Mouse (Mus musculus): Measurements from ENCODE around the gene Btn2a2. TPM values are rescaled to one million over a fixed set of nuclear protein-coding genes. Genes with fewer than 3 reads are reported as not detected.

The Btn2a2 gene
- polyA plus RNA-seq, 1 experiment from 2014 or later = 0.40 TPM

DNA sequence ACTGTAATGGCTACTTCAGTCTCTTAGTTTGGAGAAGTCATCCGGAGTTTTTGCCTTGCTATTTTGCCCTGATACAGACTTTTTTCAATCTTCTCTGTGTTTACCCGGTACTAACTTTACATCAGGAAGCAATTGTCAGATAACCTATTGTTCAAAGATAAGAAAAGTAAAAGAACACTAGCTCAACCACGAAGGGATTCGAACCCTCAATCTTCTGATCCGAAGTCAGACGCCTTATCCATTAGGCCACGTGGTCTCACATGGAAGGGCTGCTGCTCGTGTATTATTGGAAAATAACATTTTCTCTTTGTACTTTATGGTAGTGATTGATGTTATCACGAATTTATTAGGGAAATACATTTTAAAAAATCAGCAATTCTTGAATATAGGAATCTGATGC lies 15.1 kb upstream of the Btn2a2 start:
- no peak overlapping the region for H3K9ac ChIP-seq (ENCODE audit: low read depth, low read length)
- peak overlapping the region; percentile 23 for H3K4me2 ChIP-seq (ENCODE audit: low read depth, low read length)
- no peaks in the 10 kb centered on the region for H3K36me3 ChIP-seq (ENCODE audit: control insufficient read depth, insufficient read depth, low read length)
- WGBS = 1% methylated on average over 9 of the region's 9 CpGs
- ATAC-seq (ENCODE audit: low read depth) (no peak), DNase-seq (ENCODE audit: low spot score) (peak; percentile 68)
- H3K27ac ChIP-seq (replicated peaks; ENCODE audit: low read depth, low read length) = no peak overlapping the region
- no peaks in the 10 kb centered on the region for H3K27me3 ChIP-seq (replicated peaks; ENCODE audit: control insufficient read depth, insufficient read depth, low read length)
- H3K4me3 ChIP-seq (ENCODE audit: low read depth, low read length) = no peak overlapping the region
- no peaks in the 10 kb centered on the region for H3K9me3 ChIP-seq (ENCODE audit: control insufficient read depth, low read length)
- H3K4me1 ChIP-seq (ENCODE audit: control insufficient read depth, insufficient read depth, low read length) = peaks cover 15% of the 10 kb centered on the region

DNA sequence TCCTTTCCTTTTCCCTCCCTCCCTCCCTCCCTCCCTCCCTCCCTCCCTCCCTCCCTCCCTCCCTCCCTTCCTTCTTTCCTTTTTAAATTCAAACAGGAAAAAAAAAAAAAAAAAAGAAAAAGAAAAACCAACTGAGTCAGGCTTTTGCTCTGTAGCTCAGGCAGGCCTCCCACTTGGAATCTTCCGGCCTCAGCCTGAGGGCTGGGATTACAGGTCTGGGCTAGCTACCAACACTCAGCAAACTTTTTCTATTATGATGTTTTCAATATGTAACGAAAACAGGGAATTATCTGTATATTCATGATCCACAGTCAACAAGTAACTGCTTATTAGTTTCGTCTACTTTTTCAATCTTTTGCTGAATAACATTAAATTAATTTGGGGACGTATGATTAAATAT lies 14.3 kb upstream of the Btn2a2 start:
- H3K27me3 ChIP-seq (replicated peaks; ENCODE audit: control insufficient read depth, insufficient read depth, low read length) = no peaks in the 10 kb centered on the region
- H3K4me2 ChIP-seq (ENCODE audit: low read depth, low read length) = no peak overlapping the region
- 31% methylated on average over 4 of the region's 4 CpGs for WGBS
- H3K36me3 ChIP-seq (ENCODE audit: control insufficient read depth, insufficient read depth, low read length) = no peaks in the 10 kb centered on the region
- H3K4me3 ChIP-seq (ENCODE audit: low read depth, low read length) = no peak overlapping the region
- H3K9ac ChIP-seq (ENCODE audit: low read depth, low read length) = no peak overlapping the region
- no peaks in the 10 kb centered on the region for H3K9me3 ChIP-seq (ENCODE audit: control insufficient read depth, low read length)
- peaks cover 15% of the 10 kb centered on the region for H3K4me1 ChIP-seq (ENCODE audit: control insufficient read depth, insufficient read depth, low read length)
- H3K27ac ChIP-seq (replicated peaks; ENCODE audit: low read depth, low read length) = no peak overlapping the region
- ATAC-seq (ENCODE audit: low read depth) (no peak), DNase-seq (ENCODE audit: low spot score) (no peak)

DNA sequence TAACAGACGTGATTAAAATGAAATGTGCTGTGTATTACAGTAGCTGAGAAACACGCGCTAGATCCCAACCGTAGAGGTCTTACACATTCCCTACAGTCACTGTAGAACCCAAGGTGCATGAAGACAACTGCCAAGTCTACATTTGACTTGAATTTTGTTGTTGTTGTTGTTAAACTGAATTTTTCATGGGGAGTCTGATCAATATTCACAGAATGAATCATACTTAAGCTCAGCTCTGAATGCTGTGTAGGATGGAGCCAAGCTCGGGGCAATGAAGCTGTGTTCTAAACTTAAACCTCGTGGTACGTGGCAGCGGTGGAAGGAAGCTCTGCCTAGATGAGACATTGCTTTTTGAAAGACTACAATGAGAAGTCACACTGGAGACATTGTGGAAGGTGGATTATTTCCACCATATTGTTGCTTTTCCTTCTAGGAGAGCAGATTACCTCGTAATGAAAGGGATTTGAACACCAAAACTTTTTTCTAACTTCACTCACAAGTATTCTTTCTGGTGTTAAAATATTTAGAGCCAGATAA lies 13.4 kb upstream of the Btn2a2 start:
- Histone ChIP-seq H3K4me3 (ENCODE audit: low read depth, low read length) (0 out of 2 replicates have a peak overlapping the region, but pooled peaks have one; percentile 15), H3K4me2 (ENCODE audit: low read depth, low read length) (peak overlapping the region; percentile 43)
- no peak for DNase-seq (ENCODE audit: low spot score)

DNA sequence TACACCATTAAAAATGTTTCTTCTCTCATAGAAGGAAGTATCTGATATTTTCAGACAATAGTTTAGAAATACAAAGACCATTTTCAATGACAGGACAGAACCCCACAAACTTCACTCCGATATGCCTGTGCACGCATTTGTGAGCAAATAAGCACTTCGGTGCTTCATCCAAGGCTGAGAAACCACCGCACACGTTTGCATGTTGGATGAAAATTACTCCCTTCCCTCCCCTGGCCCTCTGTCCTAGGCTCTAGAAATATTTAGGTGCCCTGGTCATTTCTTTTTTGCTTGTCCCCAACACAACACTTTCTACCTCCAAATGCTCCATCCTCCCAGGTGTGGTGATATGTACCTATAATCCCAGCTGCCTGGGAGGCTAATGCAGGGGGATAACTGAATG lies 12.9 kb upstream of the Btn2a2 start:
- 23% methylated on average over 5 of the region's 5 CpGs for WGBS
- Histone ChIP-seq H3K27ac (replicated peaks; ENCODE audit: low read depth, low read length) (no peak overlapping the region), H3K9ac (ENCODE audit: low read depth, low read length) (no peak overlapping the region), H3K9me3 (ENCODE audit: control insufficient read depth, low read length) (no peaks in the 10 kb centered on the region), H3K27me3 (replicated peaks; ENCODE audit: control insufficient read depth, insufficient read depth, low read length) (no peaks in the 10 kb centered on the region), H3K36me3 (ENCODE audit: control insufficient read depth, insufficient read depth, low read length) (no peaks in the 10 kb centered on the region), H3K4me2 (ENCODE audit: low read depth, low read length) (peak overlapping the region; percentile 43), H3K4me3 (ENCODE audit: low read depth, low read length) (peak overlapping the region; percentile 15; the same call in 1 of the 2 replicates), H3K4me1 (ENCODE audit: control insufficient read depth, insufficient read depth, low read length) (peaks cover 12% of the 10 kb centered on the region)
- DNase-seq (ENCODE audit: low spot score) (no peak), ATAC-seq (ENCODE audit: low read depth) (no peak)

More for the DNA sequence above, 13.4 kb upstream of the Btn2a2 start:
- WGBS = 30% methylated on average over 9 of the region's 9 CpGs
- ATAC-seq (ENCODE audit: low read depth) = no peak
- Histone ChIP-seq H3K36me3 (ENCODE audit: control insufficient read depth, insufficient read depth, low read length) (no peaks in the 10 kb centered on the region), H3K9me3 (ENCODE audit: control insufficient read depth, low read length) (no peaks in the 10 kb centered on the region), H3K9ac (ENCODE audit: low read depth, low read length) (no peak overlapping the region), H3K27me3 (replicated peaks; ENCODE audit: control insufficient read depth, insufficient read depth, low read length) (no peaks in the 10 kb centered on the region), H3K4me1 (ENCODE audit: control insufficient read depth, insufficient read depth, low read length) (peaks cover 12% of the 10 kb centered on the region), H3K27ac (replicated peaks; ENCODE audit: low read depth, low read length) (no peak overlapping the region)

DNA sequence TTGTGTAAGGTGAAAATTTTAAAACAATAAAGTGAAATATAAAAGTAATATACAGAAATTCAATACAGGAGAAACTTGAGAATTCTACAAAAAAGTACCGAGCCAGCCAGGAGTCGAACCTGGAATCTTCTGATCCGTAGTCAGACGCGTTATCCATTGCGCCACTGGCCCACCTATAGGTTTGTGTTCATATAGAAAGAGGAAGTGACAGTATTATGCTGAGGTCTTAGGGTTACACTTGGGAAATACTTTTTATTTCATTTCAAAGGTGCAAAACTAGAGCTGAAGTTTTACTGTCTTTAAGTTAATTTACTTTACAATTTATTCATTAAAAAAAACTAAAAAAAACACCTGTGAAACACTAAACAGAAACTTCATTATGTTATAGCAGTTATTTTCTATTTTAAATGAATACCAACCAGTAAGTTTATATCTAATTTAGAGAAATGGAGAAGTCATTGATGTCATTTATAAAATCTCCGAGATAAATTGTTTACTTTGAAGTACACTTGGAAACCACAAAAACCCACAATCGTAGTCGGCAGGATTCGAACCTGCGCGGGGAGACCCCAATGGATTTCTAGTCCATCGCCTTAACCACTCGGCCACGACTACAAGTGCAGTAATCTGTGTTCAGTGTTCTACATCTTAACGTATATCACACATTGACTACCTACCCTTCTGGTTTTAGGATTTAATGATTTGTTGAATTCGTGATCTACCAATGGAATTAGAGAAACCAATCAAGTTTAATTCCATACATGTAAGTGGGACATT lies 12.0 kb upstream of the Btn2a2 start:
- H3K27ac ChIP-seq (replicated peaks; ENCODE audit: low read depth, low read length) = no peak overlapping the region
- peak; percentile 80 for DNase-seq (ENCODE audit: low spot score)
- peak overlapping the region; percentile 43 for H3K4me2 ChIP-seq (ENCODE audit: low read depth, low read length)
- peaks cover 7% of the 10 kb centered on the region for H3K4me1 ChIP-seq (ENCODE audit: control insufficient read depth, insufficient read depth, low read length)
- H3K4me3 ChIP-seq (ENCODE audit: low read depth, low read length) = 0 out of 2 replicates have a peak overlapping the region, but pooled peaks have one; percentile 15
- H3K36me3 ChIP-seq (ENCODE audit: control insufficient read depth, insufficient read depth, low read length) = no peaks in the 10 kb centered on the region
- H3K9me3 ChIP-seq (ENCODE audit: control insufficient read depth, low read length) = no peaks in the 10 kb centered on the region
- WGBS = 2% methylated on average over 17 of the region's 17 CpGs
- peak; percentile 74 for ATAC-seq (ENCODE audit: low read depth)
- no peak overlapping the region for H3K9ac ChIP-seq (ENCODE audit: low read depth, low read length)
- no peaks in the 10 kb centered on the region for H3K27me3 ChIP-seq (replicated peaks; ENCODE audit: control insufficient read depth, insufficient read depth, low read length)

DNA sequence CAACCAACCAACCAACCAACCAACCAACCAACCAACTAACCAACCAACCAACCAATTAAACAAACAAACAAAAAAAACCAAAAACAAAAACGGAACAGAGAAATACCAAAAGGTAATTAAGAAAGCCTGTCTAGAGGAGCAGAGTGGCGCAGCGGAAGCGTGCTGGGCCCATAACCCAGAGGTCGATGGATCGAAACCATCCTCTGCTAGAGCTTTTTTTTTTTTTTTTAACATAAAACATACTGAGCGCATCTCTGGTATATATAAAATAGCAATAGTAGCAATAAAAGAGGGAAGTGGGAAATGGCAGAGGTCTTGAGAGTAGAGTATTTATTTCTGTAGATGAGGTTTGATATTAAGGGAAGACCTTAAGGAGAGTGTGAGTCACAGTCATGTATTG lies 11.3 kb upstream of the Btn2a2 start:
- Histone ChIP-seq H3K27ac (replicated peaks; ENCODE audit: low read depth, low read length) (no peak overlapping the region), H3K4me1 (ENCODE audit: control insufficient read depth, insufficient read depth, low read length) (peaks cover under 1% of the 10 kb centered on the region), H3K27me3 (replicated peaks; ENCODE audit: control insufficient read depth, insufficient read depth, low read length) (no peaks in the 10 kb centered on the region), H3K4me2 (ENCODE audit: low read depth, low read length) (peak overlapping the region; percentile 23; the same call in 1 of the 2 replicates), H3K9me3 (ENCODE audit: control insufficient read depth, low read length) (no peaks in the 10 kb centered on the region), H3K4me3 (ENCODE audit: low read depth, low read length) (no peak overlapping the region), H3K36me3 (ENCODE audit: control insufficient read depth, insufficient read depth, low read length) (no peaks in the 10 kb centered on the region), H3K9ac (ENCODE audit: low read depth, low read length) (no peak overlapping the region)
- WGBS = 12% methylated on average over 7 of the region's 7 CpGs
- DNase-seq (ENCODE audit: low spot score) (no peak), ATAC-seq (ENCODE audit: low read depth) (no peak)

DNA sequence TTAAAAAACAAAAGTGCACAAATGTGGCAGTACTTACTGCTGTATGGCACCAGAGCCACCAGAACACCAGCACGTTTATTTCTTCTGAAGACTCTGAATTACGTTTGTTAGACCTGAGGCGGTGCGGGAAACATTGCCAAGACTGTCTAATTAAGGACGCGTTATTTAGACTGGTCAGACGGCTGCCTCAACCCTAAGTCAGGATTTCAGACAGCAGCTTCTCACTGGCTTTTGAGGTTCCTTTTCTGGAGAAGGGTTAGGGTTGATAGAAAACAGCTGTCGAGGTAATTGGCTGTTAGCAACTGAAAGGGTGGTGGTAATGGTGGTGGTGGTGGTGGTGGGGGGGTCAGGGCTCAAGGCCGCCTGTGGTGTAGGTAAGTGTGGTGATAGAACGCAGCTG lies 10.0 kb upstream of the Btn2a2 start:
- ATAC-seq (ENCODE audit: low read depth) = no peak

DNA sequence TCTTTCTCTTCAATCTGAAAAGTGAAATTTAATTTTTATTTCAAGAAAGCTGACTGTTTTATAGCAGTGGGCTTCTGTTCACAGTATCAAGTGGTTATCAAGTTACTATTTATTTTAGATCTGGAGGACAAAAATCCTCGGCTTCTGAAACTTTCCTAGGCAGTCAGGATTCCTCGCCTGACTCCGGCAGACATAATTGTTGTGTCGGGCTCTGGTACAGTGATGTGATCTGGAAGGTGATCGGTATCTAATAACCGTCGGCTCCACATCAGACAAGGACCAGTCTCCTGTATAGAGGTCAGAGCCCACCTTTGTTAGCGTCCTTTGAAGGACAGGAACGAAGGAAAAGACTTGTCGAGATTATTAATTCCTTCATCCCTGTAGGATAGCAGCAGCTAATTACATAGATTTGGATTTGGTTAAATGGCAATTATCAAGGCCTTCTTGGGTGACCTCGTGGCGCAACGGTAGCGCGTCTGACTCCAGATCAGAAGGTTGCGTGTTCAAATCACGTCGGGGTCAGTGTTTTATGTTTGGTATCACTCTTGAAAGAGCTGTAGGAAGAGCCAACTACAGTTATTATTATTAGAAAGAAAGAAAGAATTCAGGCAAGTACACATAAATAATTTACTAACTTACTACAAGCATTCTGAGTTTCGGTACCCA lies 9.1 kb upstream of the Btn2a2 start:
- no peaks in the 10 kb centered on the region; the same call in 1 of the 2 replicates for H3K4me1 ChIP-seq (ENCODE audit: control insufficient read depth, insufficient read depth, low read length)
- H3K4me3 ChIP-seq (ENCODE audit: low read depth, low read length) = peak overlapping the region; percentile 37
- no peak for ATAC-seq (ENCODE audit: low read depth)
- no peak overlapping the region for H3K27ac ChIP-seq (replicated peaks; ENCODE audit: low read depth, low read length)
- no peaks in the 10 kb centered on the region for H3K36me3 ChIP-seq (ENCODE audit: control insufficient read depth, insufficient read depth, low read length)
- peak; percentile 32 for DNase-seq (ENCODE audit: low spot score)
- no peaks in the 10 kb centered on the region for H3K27me3 ChIP-seq (replicated peaks; ENCODE audit: control insufficient read depth, insufficient read depth, low read length)
- peak overlapping the region; percentile 57 for H3K4me2 ChIP-seq (ENCODE audit: low read depth, low read length)
- no peak overlapping the region for H3K9ac ChIP-seq (ENCODE audit: low read depth, low read length)
- WGBS = 5% methylated on average over 19 of the region's 19 CpGs
- no peaks in the 10 kb centered on the region for H3K9me3 ChIP-seq (ENCODE audit: control insufficient read depth, low read length)

More for the DNA sequence above, 10.0 kb upstream of the Btn2a2 start:
- H3K4me3 ChIP-seq (ENCODE audit: low read depth, low read length) = peak overlapping the region; percentile 37
- peak overlapping the region; percentile 57 for H3K4me2 ChIP-seq (ENCODE audit: low read depth, low read length)
- H3K36me3 ChIP-seq (ENCODE audit: control insufficient read depth, insufficient read depth, low read length) = no peaks in the 10 kb centered on the region
- WGBS = 2% methylated on average over 10 of the region's 10 CpGs
- no peaks in the 10 kb centered on the region; the same call in 1 of the 2 replicates for H3K4me1 ChIP-seq (ENCODE audit: control insufficient read depth, insufficient read depth, low read length)
- no peak overlapping the region for H3K27ac ChIP-seq (replicated peaks; ENCODE audit: low read depth, low read length)
- H3K9ac ChIP-seq (ENCODE audit: low read depth, low read length) = 0 out of 2 replicates have a peak overlapping the region, but pooled peaks have one; percentile 5
- peak; percentile 30 for DNase-seq (ENCODE audit: low spot score)
- H3K9me3 ChIP-seq (ENCODE audit: control insufficient read depth, low read length) = no peaks in the 10 kb centered on the region
- H3K27me3 ChIP-seq (replicated peaks; ENCODE audit: control insufficient read depth, insufficient read depth, low read length) = no peaks in the 10 kb centered on the region

All from embryonic facial prominence, embryonic 14.5 days (tissue).